Mouse (Mus musculus) MEL (cell line): ENCODE measurements around the gene Gas8. TPM values are rescaled to one million over a fixed set of nuclear protein-coding genes. Genes with fewer than 3 reads are reported as not detected.

Source experiments
- DNase-seq: peaks from one replicate; pipeline ENCODE4 v3.0.0; 2011; ENCODE audit warnings: low read depth, low spot score
- H3K27ac ChIP-seq: 2 replicates; pipeline ENCODE4 v1.5.1; 2012; ENCODE audit warnings: low read depth, mild to moderate bottlenecking, control low read depth, low read length, moderate library complexity; ENCODE audit not compliant: control insufficient read depth
- H3K27me3 ChIP-seq, 2 experiments: fragments of 150-350 bp in 1 of 2; sonication (generic) in 1 of 2; 2 replicates each; pipeline ENCODE4 v1.6.1; 2012; ENCODE audit warnings: low read length in 2 of 2, mild to moderate bottlenecking in 2 of 2, improper control_type of control experiment in 1 of 2, moderate library complexity in 1 of 2; ENCODE audit not compliant: insufficient read depth in 2 of 2, control insufficient read depth in 1 of 2
- H3K36me3 ChIP-seq, 2 experiments: 2 replicates each; pipeline ENCODE4 v1.6.1; 2012 to 2014; ENCODE audit warnings: low read length in 2 of 2, improper control_type of control experiment in 1 of 2, inconsistent platforms in 1 of 2, mild to moderate bottlenecking in 1 of 2; ENCODE audit not compliant: insufficient read depth in 2 of 2, control insufficient read depth in 1 of 2
- H3K4me1 ChIP-seq, 2 experiments: fragments of 150-350 bp in 1 of 2; sonication (generic) in 1 of 2; 2 replicates each; pipeline ENCODE4 v1.6.1; 2012; ENCODE audit warnings: low read length in 2 of 2, improper control_type of control experiment in 1 of 2, mild to moderate bottlenecking in 1 of 2; ENCODE audit not compliant: insufficient read depth in 2 of 2, control insufficient read depth in 1 of 2
- H3K4me3 ChIP-seq, 2 experiments: fragments of 150-350 bp in 1 of 2; sonication (generic) in 1 of 2; 2 replicates each; pipeline ENCODE4 v1.5.1; 2012; ENCODE audit warnings: low read depth in 2 of 2, low read length in 2 of 2, mild to moderate bottlenecking in 2 of 2, moderate library complexity in 2 of 2, control low read depth in 1 of 2, improper control_type of control experiment in 1 of 2; ENCODE audit not compliant: control insufficient read depth in 1 of 2, insufficient read depth in 1 of 2
- H3K79me2 ChIP-seq: 2 replicates; pipeline ENCODE4 v1.6.1; 2012; ENCODE audit warnings: mild to moderate bottlenecking, low read length, moderate library complexity; ENCODE audit not compliant: control insufficient read depth, poor library complexity, insufficient read depth
- H3K9ac ChIP-seq: 2 replicates; pipeline ENCODE4 v1.6.1; 2012; ENCODE audit warnings: low read depth, mild to moderate bottlenecking, control low read depth, low read length, moderate library complexity; ENCODE audit not compliant: control insufficient read depth, poor library complexity, severe bottlenecking
- H3K9me3 ChIP-seq: fragments of 150-350 bp; sonication (generic); replicated peaks from 2 replicates; pipeline ENCODE4 v1.6.1; 2012; ENCODE audit warnings: mild to moderate bottlenecking, low read length, improper control_type of control experiment, moderate library complexity; ENCODE audit not compliant: insufficient read depth
- E2F4 ChIP-seq: IDR thresholded peaks from 2 replicates; pipeline ENCODE4 v1.6.1; 2011; ENCODE audit warnings: low read depth, low read length, improper control_type of control experiment, borderline replicate concordance
- EP300 ChIP-seq, 2 experiments: IDR thresholded peaks; 2 replicates each; pipeline ENCODE4 v1.6.1; 2011; ENCODE audit warnings: improper control_type of control experiment in 2 of 2, low read length in 2 of 2, low read depth in 1 of 2, mild to moderate bottlenecking in 1 of 2
- GATA1 ChIP-seq: IDR thresholded peaks from 2 replicates; pipeline ENCODE4 v1.6.1; 2011; ENCODE audit warnings: low read depth, low read length, improper control_type of control experiment
- HCFC1 ChIP-seq: IDR thresholded peaks from 2 replicates; pipeline ENCODE4 v1.6.1; 2012; ENCODE audit warnings: low read depth, mild to moderate bottlenecking, inconsistent platforms, low read length, improper control_type of control experiment, moderate library complexity
- JUND ChIP-seq: IDR thresholded peaks from 2 replicates; pipeline ENCODE4 v1.6.1; 2011; ENCODE audit warnings: low read depth, mild to moderate bottlenecking, improper control_type of control experiment, low read length
- KAT2A ChIP-seq: conservative IDR thresholded peaks from 2 replicates; pipeline ENCODE4 v1.6.1; 2012; ENCODE audit warnings: low read depth, low read length, improper control_type of control experiment, inconsistent platforms
- MAFK ChIP-seq: IDR thresholded peaks from 2 replicates; pipeline ENCODE4 v1.6.1; 2011; ENCODE audit warnings: low read depth, mild to moderate bottlenecking, low read length, improper control_type of control experiment, borderline replicate concordance
- MAX ChIP-seq: IDR thresholded peaks from 2 replicates; pipeline ENCODE4 v1.6.1; 2011; ENCODE audit warnings: low read length, improper control_type of control experiment
- MAZ ChIP-seq: IDR thresholded peaks from 2 replicates; pipeline ENCODE4 v1.6.1; 2012; ENCODE audit warnings: low read depth, mild to moderate bottlenecking, inconsistent platforms, low read length, improper control_type of control experiment
- MEF2A ChIP-seq: IDR thresholded peaks from 2 replicates; pipeline ENCODE4 v1.6.1; 2014; ENCODE audit warnings: low read depth, mild to moderate bottlenecking, inconsistent platforms, low read length, improper control_type of control experiment; ENCODE audit not compliant: poor library complexity, insufficient replicate concordance, severe bottlenecking; ENCODE audit errors: extremely low read depth
- MXI1 ChIP-seq: IDR thresholded peaks from 2 replicates; pipeline ENCODE4 v1.6.1; 2011; ENCODE audit warnings: mild to moderate bottlenecking, low read depth, low read length, improper control_type of control experiment
- MYB ChIP-seq: IDR thresholded peaks from 2 replicates; pipeline ENCODE4 v1.6.1; 2011; ENCODE audit warnings: mild to moderate bottlenecking, low read depth, low read length, improper control_type of control experiment
- POLR2A ChIP-seq, 2 experiments: IDR thresholded peaks; 2 replicates each; pipeline ENCODE4 v1.6.1; 2011 to 2012; ENCODE audit warnings: low read length in 2 of 2, mild to moderate bottlenecking in 2 of 2, control low read depth in 1 of 2, improper control_type of control experiment in 1 of 2, low read depth in 1 of 2, moderate library complexity in 1 of 2; ENCODE audit not compliant: control insufficient read depth in 1 of 2, insufficient read depth in 1 of 2, poor library complexity in 1 of 2
- POLR2AphosphoS2 ChIP-seq: IDR thresholded peaks from 2 replicates; pipeline ENCODE4 v1.6.1; 2011; ENCODE audit warnings: low read length, improper control_type of control experiment
- RAD21 ChIP-seq: IDR thresholded peaks from 2 replicates; pipeline ENCODE4 v1.6.1; 2011; ENCODE audit warnings: mild to moderate bottlenecking, low read depth, low read length, improper control_type of control experiment
- SIN3A ChIP-seq: IDR thresholded peaks from 2 replicates; pipeline ENCODE4 v1.6.1; 2012; ENCODE audit warnings: low read length, improper control_type of control experiment, inconsistent platforms
- SMC3 ChIP-seq: IDR thresholded peaks from 2 replicates; pipeline ENCODE4 v1.6.1; 2011; ENCODE audit warnings: low read depth, low read length, improper control_type of control experiment
- TBP ChIP-seq: IDR thresholded peaks from 2 replicates; pipeline ENCODE4 v1.8.0; 2011; ENCODE audit warnings: low read depth, low read length, improper control_type of control experiment
- TCF12 ChIP-seq: IDR thresholded peaks from 2 replicates; pipeline ENCODE4 v1.6.1; 2014; ENCODE audit warnings: low read depth, mild to moderate bottlenecking, inconsistent platforms, low read length, improper control_type of control experiment, moderate library complexity
- USF2 ChIP-seq, 2 experiments: IDR thresholded peaks; 2 replicates each; pipeline ENCODE4 v1.6.1; 2011 to 2012; ENCODE audit warnings: improper control_type of control experiment in 2 of 2, low read length in 2 of 2, borderline replicate concordance in 1 of 2, inconsistent platforms in 1 of 2, low read depth in 1 of 2, mild to moderate bottlenecking in 1 of 2; ENCODE audit not compliant: insufficient read depth in 1 of 2
- ZC3H11A ChIP-seq: IDR thresholded peaks from 2 replicates; pipeline ENCODE4 v1.6.1; 2012; ENCODE audit warnings: low read depth, mild to moderate bottlenecking, inconsistent platforms, low read length, improper control_type of control experiment
- ZKSCAN1 ChIP-seq: IDR thresholded peaks from 2 replicates; pipeline ENCODE4 v1.6.1; 2012; ENCODE audit warnings: low read depth, mild to moderate bottlenecking, inconsistent platforms, low read length, improper control_type of control experiment, moderate library complexity
- ZMIZ1 ChIP-seq: IDR thresholded peaks from 2 replicates; pipeline ENCODE4 v1.6.1; 2012; ENCODE audit warnings: low read depth, mild to moderate bottlenecking, inconsistent platforms, low read length, improper control_type of control experiment, moderate library complexity
- polyA plus RNA-seq, 2 experiments: library from polyadenylated mRNA; stranded (reverse) in 1 of 2; unstranded in 1 of 2; fragments of >175 nt in 1 of 2; fragments of >200 nt in 1 of 2; gene quantifications; 2 replicates each; pipeline versions ENCODE4 v1.2.1 to v1.2.4; 2012; ENCODE audit warnings: low replicate concordance in 2 of 2, low read depth in 1 of 2; ENCODE audit not compliant: insufficient read length in 2 of 2, insufficient read depth in 1 of 2, missing spikeins in 1 of 2
- total RNA-seq: library from RNA; depleted of rRNA; stranded (reverse); fragments of 300-350 nt; gene quantifications from 2 replicates; pipeline ENCODE4 v1.2.3, GENCODE M21; 2012

Gas8 gene
- total and polyA plus RNA-seq, 3 experiments = 14.4 to 179 (median 20.8) TPM

- Histone ChIP-seq H3K9me3 (no peaks in the 10 kb centered on the region), H3K27me3 (no peaks in the 10 kb centered on the region), H3K4me1 (no peaks in the 10 kb centered on the region), H3K9ac (no peak overlapping the region), H3K27ac (no peak overlapping the region), H3K36me3 (peaks cover 0 to 7% of the 10 kb centered on the region in 2 experiments; a peak in 1 of 4 replicates), H3K4me3 (no peak overlapping the region), H3K79me2 (no peaks in the 10 kb centered on the region)
- no peak for TF ChIP-seq RAD21
- TF ChIP-seq MEF2A = no peak
- no peak for TF ChIP-seq ZMIZ1
- TF ChIP-seq MAX = no peak
- TF ChIP-seq MAZ = no peak
- TF ChIP-seq ZKSCAN1 = no peak
- TF ChIP-seq GATA1 = no peak
- no peak for TF ChIP-seq SMC3
- TF ChIP-seq MXI1 = no peak
- no peak for TF ChIP-seq MAFK
- TF ChIP-seq MYB = no peak
- no peak for TF ChIP-seq EP300 (IDR thresholded peaks at IDR 0.05; ENCODE audit: low read depth in 1 of 2, low read length in 2 of 2)
- no peak for TF ChIP-seq E2F4
- no peak for TF ChIP-seq TCF12
- TF ChIP-seq JUND = no peak
- TF ChIP-seq SIN3A = no peak
- DNase-seq = no peak
Measured at GRCm38 (mm10) chr8:123505695-123506094, 12.9 kb upstream of the Gas8 start.

GRCm38 (mm10) chr8:123507153-123507552 lies 11.5 kb upstream of the Gas8 start:
- no peaks in the 10 kb centered on the region for H3K79me2 ChIP-seq
- no peaks in the 10 kb centered on the region for H3K27me3 ChIP-seq
- H3K9me3 ChIP-seq = no peaks in the 10 kb centered on the region
- H3K27ac ChIP-seq = no peak overlapping the region
- H3K9ac ChIP-seq = no peak overlapping the region
- H3K4me1 ChIP-seq = no peaks in the 10 kb centered on the region
- H3K4me3 ChIP-seq = no peak overlapping the region
- TF ChIP-seq MAX = no peak
- H3K36me3 ChIP-seq = peaks cover 0 to 7% of the 10 kb centered on the region in 2 experiments; a peak in 1 of 4 replicates
- no peak for DNase-seq

GRCm38 (mm10) chr8:123510819-123511218 lies 7.8 kb upstream of the Gas8 start:
- Histone ChIP-seq H3K27me3 (no peaks in the 10 kb centered on the region), H3K36me3 (no peaks in the 10 kb centered on the region; a peak in 1 of 4 replicates), H3K9ac (no peak overlapping the region), H3K79me2 (no peaks in the 10 kb centered on the region), H3K4me1 (no peaks in the 10 kb centered on the region), H3K9me3 (no peaks in the 10 kb centered on the region), H3K4me3 (no peak overlapping the region), H3K27ac (no peak overlapping the region)
- no peak for DNase-seq
- no peak for TF ChIP-seq POLR2A (IDR thresholded peaks at IDR 0.05; ENCODE audit: control insufficient read depth in 1 of 2, insufficient read depth in 1 of 2, low read depth in 1 of 2, low read length in 2 of 2, poor library complexity in 1 of 2)
- no peak for TF ChIP-seq HCFC1
- TF ChIP-seq MAX = no peak
- no peak for TF ChIP-seq MAZ
- TF ChIP-seq TCF12 = no peak
- TF ChIP-seq TBP = no peak
- TF ChIP-seq USF2 (IDR thresholded peaks at IDR 0.05; ENCODE audit: borderline replicate concordance in 1 of 2, insufficient read depth in 1 of 2, low read depth in 1 of 2, low read length in 2 of 2) = no peak
- TF ChIP-seq POLR2AphosphoS2 = no peak
- TF ChIP-seq ZC3H11A = no peak
- TF ChIP-seq KAT2A = no peak
- TF ChIP-seq, all 39 proteins: peak for 0
